Mouse (Mus musculus) liver, adult 2 months (tissue): ENCODE data around the gene Sowahb. TPM values are rescaled to one million over a fixed set of nuclear protein-coding genes. Genes with fewer than 3 reads are reported as not detected.

Source experiments
- DNase-seq: peaks from one replicate; pipeline ENCODE4 v3.0.0-alpha.2; 2011; ENCODE audit warnings: low read depth, low spot score; ENCODE audit errors: extremely low read depth
- H3K27ac ChIP-seq: fragments of 200-500 bp; replicated peaks from 2 replicates; pipeline ENCODE4 v1.5.1; 2012; ENCODE audit warnings: low read depth, mild to moderate bottlenecking, control low read depth, inconsistent platforms, low read length; ENCODE audit not compliant: insufficient read depth
- H3K27me3 ChIP-seq: fragments of 200-500 bp; 2 replicates; pipeline ENCODE4 v1.6.1; 2012; ENCODE audit warnings: mild to moderate bottlenecking, moderate library complexity, low read length, inconsistent platforms; ENCODE audit not compliant: control insufficient read depth, insufficient read depth
- H3K36me3 ChIP-seq: fragments of 200-500 bp; 2 replicates; pipeline ENCODE4 v1.6.1; 2012; ENCODE audit warnings: low read length, inconsistent platforms; ENCODE audit not compliant: control insufficient read depth, insufficient read depth
- H3K4me1 ChIP-seq: fragments of 200-500 bp; 2 replicates; pipeline ENCODE4 v1.6.1; 2011; ENCODE audit warnings: low read length; ENCODE audit not compliant: control insufficient read depth, insufficient read depth
- H3K4me3 ChIP-seq: fragments of 200-500 bp; 2 replicates; pipeline ENCODE4 v1.5.1; 2011; ENCODE audit warnings: low read depth, mild to moderate bottlenecking, control low read depth, low read length, moderate library complexity; ENCODE audit not compliant: insufficient read depth
- H3K79me2 ChIP-seq: fragments of 200-500 bp; 2 replicates; pipeline ENCODE4 v1.6.1; 2012; ENCODE audit warnings: inconsistent platforms, mild to moderate bottlenecking, low read length, moderate library complexity; ENCODE audit not compliant: control insufficient read depth, insufficient read depth
- H3K9ac ChIP-seq: fragments of 200-500 bp; 2 replicates; pipeline ENCODE4 v1.6.1; 2012; ENCODE audit warnings: low read depth, mild to moderate bottlenecking, control low read depth, inconsistent platforms, low read length
- CTCF ChIP-seq: fragments of 200-500 bp; IDR thresholded peaks from 2 replicates; pipeline ENCODE4 v1.5.1; 2011; ENCODE audit warnings: low read depth, low read length, control low read depth
- POLR2A ChIP-seq: fragments of 200-500 bp; IDR thresholded peaks from 2 replicates; pipeline ENCODE4 v1.6.1; 2011; ENCODE audit warnings: low read length, control low read depth; ENCODE audit not compliant: insufficient read depth; ENCODE audit errors: extremely low read depth
- WGBS: fragments of 180-500 bp; shearing (Covaris S2); methylation state at CpG from one replicate; pipeline ENCODE4 v1.1.7; 2018; 5-methylcytosine and 5-hydroxymethylcytosine counted together
- polyA plus RNA-seq: library from polyadenylated mRNA; depleted of rRNA; stranded (reverse); fragments of >200 nt; gene quantifications from 2 replicates; pipeline ENCODE4 v1.2.3, GENCODE M21; 2012; rRNA removed
- total RNA-seq: library from RNA; depleted of rRNA; stranded (reverse); fragments of >200 nt; gene quantifications from 2 replicates; pipeline ENCODE4 v1.2.3, GENCODE M21; 2014; rRNA removed

Sowahb gene
- total and polyA plus RNA-seq, 2 experiments, result 1.2 to 3.4 TPM

DNA sequence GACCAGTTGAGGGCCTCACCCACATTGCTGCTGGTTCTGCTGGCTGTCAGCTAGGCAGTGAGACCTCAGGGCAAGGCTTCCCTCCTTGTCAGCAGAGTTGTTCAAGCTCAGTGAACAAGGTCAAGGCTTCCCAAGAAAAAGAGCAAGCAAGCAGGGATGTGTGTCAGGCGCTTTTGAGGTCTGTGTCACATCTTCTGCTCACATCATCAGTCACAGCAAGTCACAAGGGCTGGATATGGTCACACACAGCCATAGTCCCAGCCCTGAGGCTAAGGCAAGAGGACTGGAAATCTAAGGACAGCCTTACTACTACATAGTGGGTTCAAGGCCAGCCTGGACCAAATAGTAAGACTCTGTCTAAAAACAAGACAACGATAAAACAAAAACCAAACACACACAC lies 50.0 kb downstream of the Sowahb start:
- DNase-seq, result no peak
- no peak overlapping the region for H3K9ac ChIP-seq

DNA sequence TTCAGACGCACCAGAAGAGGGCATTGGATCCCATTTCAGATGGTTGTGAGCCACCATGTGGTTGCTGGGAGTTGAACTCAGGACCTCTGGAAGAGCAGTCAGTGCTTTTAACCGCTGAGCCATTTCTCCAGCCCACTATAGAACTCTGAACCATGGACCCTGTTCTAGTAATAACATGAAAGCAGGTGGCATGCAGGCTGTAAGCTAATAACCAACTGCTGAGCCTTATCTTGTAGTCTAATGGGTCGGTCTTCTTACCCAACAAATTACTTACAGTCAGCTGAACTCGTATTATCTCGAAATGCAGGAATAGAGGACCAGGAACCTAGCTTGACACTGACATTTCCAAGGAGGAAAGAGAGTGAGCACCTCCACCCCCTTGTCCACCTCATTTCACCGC lies 50.5 kb downstream of the Sowahb start:
- H3K79me2 ChIP-seq, result no peaks in the 10 kb centered on the region
- no peak overlapping the region for H3K9ac ChIP-seq
- no peak overlapping the region for H3K4me3 ChIP-seq
- WGBS, result 93% methylated on average over 6 of the region's 6 CpGs
- H3K36me3 ChIP-seq, result no peaks in the 10 kb centered on the region
- no peak overlapping the region for H3K27ac ChIP-seq
- H3K27me3 ChIP-seq, result no peaks in the 10 kb centered on the region
- H3K4me1 ChIP-seq, result no peaks in the 10 kb centered on the region
- TF ChIP-seq POLR2A (no peak), CTCF (no peak)
- DNase-seq, result no peak

More for the DNA sequence above, 50.0 kb downstream of the Sowahb start:
- Histone ChIP-seq H3K27me3 (no peaks in the 10 kb centered on the region), H3K27ac (no peak overlapping the region), H3K4me3 (no peak overlapping the region), H3K79me2 (no peaks in the 10 kb centered on the region), H3K4me1 (no peaks in the 10 kb centered on the region), H3K36me3 (no peaks in the 10 kb centered on the region)
- TF ChIP-seq POLR2A, result no peak
- no peak for TF ChIP-seq CTCF
- WGBS, result 89% methylated on average over 2 of the region's 2 CpGs

DNA sequence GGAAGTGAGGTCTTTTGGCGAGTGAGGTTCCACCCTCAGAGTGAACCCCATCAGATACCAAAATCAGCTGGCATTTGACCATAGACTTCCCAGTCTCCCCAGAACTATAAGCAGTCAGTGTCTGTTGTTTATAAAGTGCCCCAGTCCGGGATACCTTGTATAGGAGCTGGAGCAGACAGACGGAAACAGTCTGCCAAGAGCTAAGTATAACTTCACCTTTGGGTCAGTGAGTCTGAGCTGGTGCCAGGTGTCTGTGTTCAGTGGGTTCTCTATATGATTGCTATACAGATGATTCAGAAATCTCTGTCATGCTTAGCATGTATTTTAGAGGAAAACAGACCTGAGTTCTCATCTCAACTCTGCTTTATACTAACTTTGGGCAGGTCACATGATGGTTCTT lies 52.7 kb downstream of the Sowahb start:
- Histone ChIP-seq H3K79me2 (no peaks in the 10 kb centered on the region), H3K4me3 (no peak overlapping the region), H3K4me1 (no peaks in the 10 kb centered on the region), H3K9ac (no peak overlapping the region), H3K27ac (no peak overlapping the region), H3K27me3 (no peaks in the 10 kb centered on the region), H3K36me3 (no peaks in the 10 kb centered on the region)
- no peak for DNase-seq
- 78% methylated on average over 3 of the region's 3 CpGs for WGBS
- TF ChIP-seq CTCF (no peak), POLR2A (no peak)

Other genes with a start within 250 kb of the Sowahb start
- 7.1 and 10.7 TPM in 2 replicates for gene Sept11, start 48.4 kb upstream of the Sowahb start, total RNA-seq
- gene Sept11, start 48.4 kb upstream of the Sowahb start, polyA plus RNA-seq, result 7.3 and 9.2 TPM in 2 replicates
- gene Ccni, start 161.5 kb upstream of the Sowahb start, total RNA-seq, result 68.0 and 77.9 TPM in 2 replicates
- 56.4 and 70.4 TPM in 2 replicates for gene Ccni, start 161.5 kb upstream of the Sowahb start, polyA plus RNA-seq
- 0.13 and 0.28 TPM in 2 replicates for gene 2010109A12Rik, start 161.5 kb upstream of the Sowahb start, total RNA-seq
- gene 2010109A12Rik, start 161.5 kb upstream of the Sowahb start, polyA plus RNA-seq, result not detected in 2 replicates
- 14.5 and 16.1 TPM in 2 replicates for gene Ccng2, start 222.2 kb upstream of the Sowahb start, total RNA-seq
- gene Ccng2, start 222.2 kb upstream of the Sowahb start, polyA plus RNA-seq, result 9.2 and 11.7 TPM in 2 replicates